Mouse (Mus musculus) Muller cell, postnatal 12 days (primary cell): ENCODE data around the gene Rnf215.
A peak's percentile ranks its signal among the peaks of the same experiment; 100 is the strongest.

Experiments used
- DNase-seq: peaks from one replicate; pipeline ENCODE4 v3.0.0-alpha.2; 2015; ENCODE audit errors: inconsistent ontology term

The Rnf215 gene

GRCm38 (mm10) chr11:4190677-4191076 is 55.7 kb downstream of the Rnf215 start:
- peak; percentile 64 for DNase-seq
